Mouse (Mus musculus) Patski (cell line): ENCODE data around the gene Mphosph9. TPM values are rescaled to one million over a fixed set of nuclear protein-coding genes. Genes with fewer than 3 reads are reported as not detected.

Experiments
- ATAC-seq: fragments of 100-300 bp; one replicate; pipeline ENCODE4 v1.8.0; 2021
- CTCF ChIA-PET: fragments of 350-600 bp; sonication (Branson Sonifier 250); formaldehyde crosslinking; loops from one replicate; lab custom pipeline; 2022; ENCODE audit warnings: inconsistent platforms; lab: Charles Lee
- POLR2A ChIA-PET: fragments of 350-600 bp; sonication (Branson Sonifier 250); formaldehyde crosslinking; loops from one replicate; lab custom pipeline; 2022; ENCODE audit warnings: antibody characterized with exemption, inconsistent platforms; lab: Charles Lee
- DNase-seq: peaks from one replicate; pipeline ENCODE4 v3.0.0-alpha.2; 2011; ENCODE audit warnings: low read depth, low spot score
- H3K27me3 ChIP-seq: fragments of 371-371 bp; one replicate; pipeline ENCODE4 v1.5.1; 2021
- CTCF ChIP-seq: fragments of 100-300 bp; IDR thresholded peaks from one replicate; pipeline ENCODE4 v1.5.1; 2021
- in situ Hi-C: fragments of 300-500 bp; cut with MboI; formaldehyde crosslinking; loops from 3 replicates; pipeline ENCODE4 v1.11.1; 2018; ENCODE audit warnings: low pct_unique_long_range_greater_than_20kb, mixed read lengths
- polyA plus RNA-seq: library from polyadenylated mRNA; unstranded; gene quantifications from one replicate; pipeline ENCODE4 v1.2.3, GENCODE M21; 2021

The Mphosph9 gene
- polyA plus RNA-seq, 1 experiment from 2014 or later: 14.0 TPM

DNA sequence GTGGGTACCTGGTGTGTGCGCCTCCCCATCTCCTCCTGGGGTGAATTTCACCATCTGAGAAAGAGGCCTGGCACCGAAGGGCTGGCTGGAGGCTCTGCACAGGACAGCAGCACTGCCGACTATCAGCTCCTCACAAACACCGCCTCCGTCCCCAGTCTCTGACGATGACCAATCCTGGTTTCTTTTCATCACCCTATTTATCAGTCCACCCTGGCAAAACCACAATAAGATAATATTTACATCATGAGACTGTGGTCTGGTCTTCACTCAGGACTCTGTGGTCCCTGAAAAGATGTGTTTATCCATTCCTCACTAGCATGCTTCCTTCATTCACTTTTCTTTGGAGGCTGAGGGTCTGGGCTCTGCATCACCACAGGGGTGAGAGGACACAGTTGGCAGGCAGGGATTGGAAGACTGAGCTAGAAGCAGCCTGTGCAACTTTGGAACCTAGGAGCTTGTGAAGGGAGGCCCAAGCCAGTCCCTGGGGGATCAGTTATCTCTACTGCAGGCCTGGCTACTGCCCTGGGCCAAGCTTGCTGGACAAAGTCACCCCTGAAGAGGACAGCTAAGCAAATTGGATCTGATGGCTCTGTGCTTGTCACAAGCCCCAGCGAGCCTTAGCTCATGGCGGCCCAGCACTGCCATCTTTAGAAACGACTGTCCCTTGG lies 123.5 kb downstream of the Mphosph9 start:
- ChIA-PET POLR2A (interaction anchor here (0.6 kb wide), 1 partner anchor 27 kb away, joined by 3 read pairs; no protein-coding TSS in a partner anchor), CTCF (interaction anchor here (1.1 to 1.7 kb wide), 4 partner anchors 9 to 18 kb away, joined by 3 to 4 read pairs (median 4); no protein-coding TSS in a partner anchor)
- DNase-seq (no peak), ATAC-seq (no peak)
- no peaks in the 10 kb centered on the region for H3K27me3 ChIP-seq
- no peak for TF ChIP-seq CTCF
- in situ Hi-C loops: no loop called here

- CTCF ChIA-PET: interaction anchor here (0.8 to 1.7 kb wide), 4 partner anchors 9 to 50 kb away, joined by 3 to 5 read pairs (median 4); no protein-coding TSS in a partner anchor
- no peak for TF ChIP-seq CTCF
- DNase-seq: no peak
- H3K27me3 ChIP-seq: no peaks in the 10 kb centered on the region
- no peak for ATAC-seq
- in situ Hi-C loops: no loop called here
- POLR2A ChIA-PET: interaction anchor here (0.6 kb wide), 1 partner anchor 28 kb away, joined by 3 read pairs; no protein-coding TSS in a partner anchor
Observed at GRCm38 (mm10) chr5:124203251-124203650, 124.5 kb downstream of the Mphosph9 start.

DNA sequence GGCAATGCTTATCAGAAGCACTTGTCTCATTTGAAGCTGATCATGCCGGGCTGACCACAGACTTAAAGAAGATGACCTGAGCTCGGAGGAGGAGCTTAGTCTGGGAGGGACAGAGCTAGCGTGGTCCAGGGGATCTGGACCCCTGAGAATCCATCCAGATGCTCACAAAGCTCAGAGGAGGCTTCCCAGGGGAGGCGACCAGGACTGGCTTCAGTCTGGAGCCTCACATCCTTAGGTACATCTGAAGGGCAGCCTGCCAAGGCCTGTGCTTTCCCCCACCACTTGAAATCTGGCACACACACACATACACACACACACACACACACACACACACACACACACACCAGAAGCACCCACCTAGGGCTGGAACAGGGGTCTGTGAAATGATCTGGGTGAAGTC lies 125.7 kb downstream of the Mphosph9 start:
- CTCF ChIA-PET: interaction anchor here (0.8 to 1.4 kb wide), 4 partner anchors 25 to 57 kb away, joined by 3 to 5 read pairs (median 4); no protein-coding TSS in a partner anchor
- POLR2A ChIA-PET: interaction anchor here (0.6 to 1.2 kb wide), 4 partner anchors 21 to 78 kb away, joined by 3 read pairs; no protein-coding TSS in a partner anchor
- TF ChIP-seq CTCF: no peak

DNA sequence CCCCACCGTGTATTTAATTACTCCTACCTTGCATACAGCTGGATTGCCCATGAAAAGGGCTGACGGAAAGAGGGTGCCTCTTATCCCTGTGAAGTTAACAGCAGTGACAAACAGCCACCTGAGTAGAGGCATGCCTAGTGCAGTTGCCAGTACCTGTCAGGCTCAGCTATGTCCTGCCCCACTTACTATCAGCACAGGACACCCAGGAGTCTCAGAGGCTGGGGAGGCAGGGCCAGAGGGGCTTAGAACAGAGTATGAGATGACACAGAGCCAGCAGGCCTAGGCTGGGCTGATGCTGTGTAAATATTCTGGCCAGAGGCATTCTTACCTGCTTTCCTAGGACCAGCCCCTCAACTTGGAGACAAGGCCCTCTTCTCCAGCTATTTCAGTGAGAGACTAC lies 126.2 kb downstream of the Mphosph9 start:
- ATAC-seq (no peak), DNase-seq (no peak)
- ChIA-PET CTCF (interaction anchor here (0.9 to 1.6 kb wide), 3 partner anchors 37 to 57 kb away, joined by 4 to 5 read pairs (median 4); no protein-coding TSS in a partner anchor), POLR2A (no interaction called here)
- no peak for TF ChIP-seq CTCF
- no peaks in the 10 kb centered on the region for H3K27me3 ChIP-seq
- in situ Hi-C loops: no loop called here

More for the DNA sequence above, 125.7 kb downstream of the Mphosph9 start:
- H3K27me3 ChIP-seq: no peaks in the 10 kb centered on the region
- ATAC-seq: no peak
- DNase-seq: no peak
- in situ Hi-C loops: no loop called here

Other genes starting within 250 kb of the Mphosph9 start
- gene Abcb9, start 232.2 kb downstream of the Mphosph9 start, polyA plus RNA-seq: 5.3 TPM
- 45.4 TPM for gene Ogfod2, start 215.7 kb downstream of the Mphosph9 start, polyA plus RNA-seq
- 89.3 TPM for gene Arl6ip4, start 211.9 kb downstream of the Mphosph9 start, polyA plus RNA-seq
- gene Pitpnm2, start 78.2 kb downstream of the Mphosph9 start, polyA plus RNA-seq: 33.3 TPM
- gene 2810006K23Rik, start 117 bp upstream of the Mphosph9 start, polyA plus RNA-seq: 17.0 TPM
- 231 TPM for gene Cdk2ap1, start 35.1 kb upstream of the Mphosph9 start, polyA plus RNA-seq
- 59.0 TPM for gene Sbno1, start 98.0 kb upstream of the Mphosph9 start, polyA plus RNA-seq
- gene Kmt5a, start 112.0 kb upstream of the Mphosph9 start, polyA plus RNA-seq: 174 TPM
- 75.6 TPM for gene Rilpl2, start 150.4 kb upstream of the Mphosph9 start, polyA plus RNA-seq
- 20.3 TPM for gene Snrnp35, start 155.2 kb upstream of the Mphosph9 start, polyA plus RNA-seq
- 98.2 TPM for gene Rilpl1, start 203.4 kb upstream of the Mphosph9 start, polyA plus RNA-seq
- 361 TPM for gene Tmed2, start 212.7 kb upstream of the Mphosph9 start, polyA plus RNA-seq
- gene Ddx55, start 224.9 kb upstream of the Mphosph9 start, polyA plus RNA-seq: 24.5 TPM